Mouse (Mus musculus) ES-E14 (cell line): ENCODE measurements at regions not wholly inside any gene's neighbourhood (a gene's known extent, or its start where the extent isn't known, plus 50 kb on each side); places are given as distances from the start of the nearest gene placed in this dataset.

ENCODE experiments used
- DNase-seq: peaks from one replicate; pipeline ENCODE4 v3.0.0-alpha.2; 2013; ENCODE audit warnings: low read depth, low spot score
- H3K27ac ChIP-seq: 2 replicates; pipeline ENCODE4 v1.5.1; 2012; ENCODE audit warnings: low read depth, mild to moderate bottlenecking, low read length, moderate library complexity, mixed read lengths; ENCODE audit not compliant: poor library complexity, insufficient read depth, severe bottlenecking
- H3K36me3 ChIP-seq: 2 replicates; pipeline ENCODE4 v1.6.1; 2012; ENCODE audit warnings: mild to moderate bottlenecking, low read length, moderate library complexity, mixed read lengths; ENCODE audit not compliant: control insufficient read depth, poor library complexity, insufficient read depth, severe bottlenecking
- H3K4me1 ChIP-seq, 2 experiments: fragments of 150-350 bp in 1 of 2; sonication (generic) in 1 of 2; 2 replicates each; pipeline ENCODE4 v1.6.1; 2012; ENCODE audit warnings: low read length in 2 of 2, mild to moderate bottlenecking in 1 of 2, mixed read lengths in 1 of 2; ENCODE audit not compliant: control insufficient read depth in 2 of 2, insufficient read depth in 2 of 2, poor library complexity in 1 of 2
- H3K4me3 ChIP-seq, 2 experiments: fragments of 150-350 bp in 1 of 2; sonication (generic) in 1 of 2; 2 replicates each; pipeline ENCODE4 v1.5.1; 2012; ENCODE audit warnings: low read length in 2 of 2, low read depth in 1 of 2, mild to moderate bottlenecking in 1 of 2, mixed read lengths in 1 of 2; ENCODE audit not compliant: insufficient read depth in 1 of 2, poor library complexity in 1 of 2, severe bottlenecking in 1 of 2
- H3K9ac ChIP-seq: 2 replicates; pipeline ENCODE4 v1.6.1; 2012; ENCODE audit warnings: low read depth, mild to moderate bottlenecking, low read length, mixed read lengths; ENCODE audit not compliant: poor library complexity, insufficient read depth, severe bottlenecking
- H3K9me3 ChIP-seq: fragments of 150-350 bp; sonication (generic); 2 replicates; pipeline ENCODE4 v1.6.1; 2012; ENCODE audit warnings: low read depth, mild to moderate bottlenecking, low read length; ENCODE audit not compliant: control insufficient read depth, insufficient read depth
- CHD2 ChIP-seq: IDR thresholded peaks from 2 replicates; pipeline ENCODE4 v1.6.1; 2014; ENCODE audit warnings: mild to moderate bottlenecking, low read depth, low read length, inconsistent platforms
- HCFC1 ChIP-seq: IDR thresholded peaks from 2 replicates; pipeline ENCODE4 v1.6.1; 2012; ENCODE audit warnings: low read length, inconsistent platforms, borderline replicate concordance; ENCODE audit not compliant: insufficient read depth
- MAFK ChIP-seq: IDR thresholded peaks from 2 replicates; pipeline ENCODE4 v1.6.1; 2014; ENCODE audit warnings: mild to moderate bottlenecking, low read depth, low read length, inconsistent platforms; ENCODE audit not compliant: insufficient read depth
- ZC3H11A ChIP-seq: IDR thresholded peaks from 2 replicates; pipeline ENCODE4 v1.6.1; 2012; ENCODE audit warnings: low read depth, mild to moderate bottlenecking, inconsistent platforms, low read length, borderline replicate concordance
- ZNF384 ChIP-seq: IDR thresholded peaks from 2 replicates; pipeline ENCODE4 v1.6.1; 2012; ENCODE audit warnings: low read depth, low read length, inconsistent platforms
- in situ Hi-C, 2 experiments: fragments of 600-800 bp; cut with MboI; formaldehyde crosslinking; loops; one replicate each; pipeline ENCODE4 v1.15.1; 2025; ENCODE audit warnings: low sequenced_read_pairs in 2 of 2, inconsistent platforms in 1 of 2; ENCODE audit not compliant: unreplicated experiment in 2 of 2

DNA sequence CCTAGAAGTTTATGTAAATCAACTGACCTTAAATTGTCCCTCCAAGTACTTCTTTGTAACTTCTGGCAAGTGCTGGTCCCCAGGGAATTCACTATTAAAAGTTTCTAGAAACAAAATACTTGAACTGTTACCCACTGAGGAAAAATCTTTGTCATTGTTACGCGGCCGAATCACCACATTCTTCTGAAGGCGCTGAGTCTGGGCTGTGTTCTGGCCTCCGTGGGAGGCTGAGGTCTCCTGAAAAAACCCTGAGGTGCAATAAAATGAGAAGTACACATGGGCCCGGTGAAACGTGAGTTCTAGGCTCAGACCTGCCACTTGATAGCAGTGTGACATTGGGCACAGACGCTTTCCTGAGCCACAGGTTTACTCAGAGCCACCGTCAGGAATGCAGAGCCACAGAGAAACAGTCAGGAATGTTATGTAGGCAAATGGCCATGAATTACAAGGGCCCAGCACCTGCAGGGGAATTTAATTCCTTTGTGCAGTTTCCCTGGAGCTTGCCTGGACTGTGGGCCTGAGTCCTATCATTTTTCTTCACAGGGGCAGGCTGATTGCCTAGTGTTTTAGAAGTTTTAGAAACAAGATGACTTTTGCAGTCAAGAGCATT is 171.1 kb upstream of the Arglu1 start:
- Histone ChIP-seq H3K9ac (no peak overlapping the region), H3K36me3 (no peaks in the 10 kb centered on the region), H3K9me3 (no peaks in the 10 kb centered on the region), H3K4me1 (no peaks in the 10 kb centered on the region), H3K4me3 (no peak overlapping the region), H3K27ac (no peak overlapping the region)
- in situ Hi-C loops = no loop called here
- no peak for TF ChIP-seq ZNF384
- TF ChIP-seq ZC3H11A = no peak
- TF ChIP-seq CHD2 = no peak
- no peak for TF ChIP-seq MAFK
- TF ChIP-seq HCFC1 = no peak
- peak; percentile 9 for DNase-seq

DNA sequence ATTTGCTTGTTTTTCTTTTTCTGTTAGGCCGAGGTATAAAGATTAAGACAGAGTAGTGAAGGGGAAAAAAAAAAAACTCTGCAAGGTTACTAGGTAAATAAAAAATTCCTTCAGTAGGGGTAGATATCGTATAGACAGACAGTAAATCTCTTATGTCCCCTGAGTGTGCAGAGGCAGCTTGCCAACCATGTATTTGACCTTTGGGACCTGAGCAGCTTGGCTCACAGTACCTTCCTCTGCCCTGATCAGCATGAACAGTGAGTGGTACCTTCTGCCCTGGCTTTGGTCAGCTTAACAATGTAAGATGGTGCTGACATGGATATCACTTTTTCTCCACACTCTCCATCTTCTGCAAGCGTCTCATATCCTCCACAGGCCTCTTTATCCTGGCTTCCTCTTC is 168.3 kb upstream of the Arglu1 start:
- in situ Hi-C loops = no loop called here
- H3K9ac ChIP-seq = no peak overlapping the region
- TF ChIP-seq MAFK (no peak), HCFC1 (no peak), ZNF384 (no peak)
- H3K4me3 ChIP-seq = no peak overlapping the region
- no peaks in the 10 kb centered on the region for H3K36me3 ChIP-seq
- H3K27ac ChIP-seq = no peak overlapping the region
- no peak for DNase-seq
- H3K4me1 ChIP-seq = no peaks in the 10 kb centered on the region
- H3K9me3 ChIP-seq = no peaks in the 10 kb centered on the region

DNA sequence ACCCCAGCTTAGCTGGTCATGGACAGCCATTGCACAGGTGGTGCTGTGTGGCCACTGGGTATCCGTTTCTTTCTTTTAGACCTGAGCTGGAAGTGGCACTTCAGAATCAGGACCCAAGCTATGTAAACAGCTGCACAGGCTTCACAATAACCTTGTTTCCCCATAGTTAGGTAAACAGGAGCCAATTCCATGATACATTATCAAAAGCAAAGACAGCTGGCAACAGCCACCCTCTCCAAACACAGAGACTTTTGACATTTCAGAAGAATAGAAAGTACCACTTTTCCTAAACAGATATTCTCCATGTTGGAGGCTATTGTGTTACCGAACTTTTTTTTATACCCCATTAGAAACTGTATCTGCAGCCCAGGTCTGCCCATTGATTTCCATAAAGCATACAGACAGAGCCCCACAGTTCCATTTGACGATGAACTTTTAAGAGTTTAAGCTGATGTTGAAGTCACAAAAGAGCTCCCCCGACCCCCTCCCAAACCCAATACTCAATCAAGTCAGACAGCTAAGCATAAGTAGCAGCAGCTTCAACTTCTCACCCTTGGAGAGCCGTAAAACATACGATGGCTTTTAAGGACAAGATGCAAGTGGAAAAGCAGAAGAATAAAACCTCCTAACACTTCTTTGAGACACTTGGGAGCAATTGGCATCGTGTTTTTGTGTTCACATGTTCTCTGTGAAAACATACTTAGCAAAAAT is 162.5 kb upstream of the Arglu1 start:
- Histone ChIP-seq H3K4me1 (no peaks in the 10 kb centered on the region), H3K27ac (no peak overlapping the region), H3K36me3 (no peaks in the 10 kb centered on the region), H3K9ac (no peak overlapping the region), H3K9me3 (no peaks in the 10 kb centered on the region), H3K4me3 (no peak overlapping the region)
- TF ChIP-seq ZNF384 (no peak), ZC3H11A (no peak), HCFC1 (no peak), MAFK (no peak), CHD2 (no peak)
- in situ Hi-C loops = no loop called here
- no peak for DNase-seq

DNA sequence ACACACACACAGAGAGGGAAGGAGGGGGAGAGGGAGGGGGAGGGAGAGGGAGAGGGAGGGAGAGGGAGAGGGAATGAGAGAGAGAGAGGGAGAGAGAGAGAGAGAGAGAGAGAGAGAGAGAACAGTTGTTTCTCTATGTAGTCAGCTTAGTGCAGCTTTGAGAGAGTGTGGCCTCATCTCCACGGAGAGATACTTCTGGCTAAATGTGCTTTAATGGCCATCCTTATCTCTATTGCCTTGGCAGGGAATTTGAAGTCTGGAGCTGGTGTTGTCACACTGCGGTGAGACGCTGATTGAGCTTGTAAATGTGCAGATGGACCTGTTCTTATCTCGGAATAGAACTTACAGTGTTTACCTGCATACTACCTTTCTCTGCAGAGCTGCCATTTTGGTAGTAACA is 160.9 kb upstream of the Arglu1 start:
- Histone ChIP-seq H3K27ac (no peak overlapping the region), H3K4me3 (no peak overlapping the region), H3K9ac (no peak overlapping the region), H3K4me1 (no peaks in the 10 kb centered on the region), H3K36me3 (no peaks in the 10 kb centered on the region), H3K9me3 (no peaks in the 10 kb centered on the region)
- TF ChIP-seq ZNF384 (no peak), MAFK (no peak), ZC3H11A (no peak), HCFC1 (no peak), CHD2 (no peak)
- no peak for DNase-seq
- in situ Hi-C loops = no loop called here

DNA sequence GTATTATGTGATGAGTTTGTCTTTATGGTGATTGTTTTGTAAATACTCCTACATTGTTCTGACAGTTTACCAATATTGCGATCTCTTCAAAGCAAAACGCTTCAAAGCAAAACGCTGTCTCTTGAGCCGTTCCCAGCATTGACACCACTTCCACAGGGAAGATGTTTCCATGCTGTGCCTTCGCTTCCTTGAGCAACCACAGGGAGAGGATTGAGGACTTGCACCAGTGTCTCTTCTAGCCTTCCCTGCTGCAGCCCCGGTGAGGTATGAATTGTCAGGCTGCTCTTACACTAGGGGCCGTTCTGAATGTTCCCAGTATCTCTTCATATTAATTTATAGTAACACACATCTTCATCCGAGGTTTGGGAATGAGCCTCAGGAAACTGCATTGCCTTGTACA is 160.4 kb upstream of the Arglu1 start:
- H3K9ac ChIP-seq = no peak overlapping the region
- H3K4me3 ChIP-seq = no peak overlapping the region
- no peak for DNase-seq
- no peaks in the 10 kb centered on the region for H3K4me1 ChIP-seq
- H3K27ac ChIP-seq = no peak overlapping the region
- in situ Hi-C loops = no loop called here
- no peak for TF ChIP-seq CHD2
- TF ChIP-seq ZC3H11A = no peak
- TF ChIP-seq MAFK = no peak
- TF ChIP-seq HCFC1 = no peak
- no peak for TF ChIP-seq ZNF384
- H3K9me3 ChIP-seq = no peaks in the 10 kb centered on the region
- no peaks in the 10 kb centered on the region for H3K36me3 ChIP-seq
